Mouse (Mus musculus) bone marrow, adult 2 months (tissue): ENCODE results near the gene Cep89. TPM values are rescaled to one million over a fixed set of nuclear protein-coding genes. Genes with fewer than 3 reads are reported as not detected.

Source experiments
- H3K27ac ChIP-seq: fragments of 200-500 bp; 2 replicates; pipeline ENCODE4 v1.5.1; 2012; ENCODE audit warnings: low read depth, mild to moderate bottlenecking, control low read depth, inconsistent platforms, low read length; ENCODE audit not compliant: control insufficient read depth, poor library complexity, insufficient read depth
- H3K4me1 ChIP-seq: fragments of 200-500 bp; 2 replicates; pipeline ENCODE4 v1.6.1; 2011; ENCODE audit warnings: low read length; ENCODE audit not compliant: control insufficient read depth, insufficient read depth
- H3K4me3 ChIP-seq: fragments of 200-500 bp; replicated peaks from 2 replicates; pipeline ENCODE3; 2011; ENCODE audit warnings: mild to moderate bottlenecking, low read depth, low read length, control low read depth; ENCODE audit not compliant: control insufficient read depth
- CTCF ChIP-seq: fragments of 200-500 bp; IDR thresholded peaks from 2 replicates; pipeline ENCODE4 v1.5.1; 2011; ENCODE audit warnings: low read length, control low read depth; ENCODE audit not compliant: control insufficient read depth, insufficient read depth
- POLR2A ChIP-seq: fragments of 200-500 bp; IDR thresholded peaks from 2 replicates; pipeline ENCODE4 v1.6.1; 2011; ENCODE audit warnings: low read depth, mild to moderate bottlenecking, control low read depth, low read length, borderline replicate concordance; ENCODE audit not compliant: control insufficient read depth
- WGBS: fragments of 180-500 bp; shearing (Covaris S2); methylation state at CpG from one replicate; pipeline ENCODE4 v1.1.7; 2018; 5-methylcytosine and 5-hydroxymethylcytosine counted together
- polyA plus RNA-seq: library from polyadenylated mRNA; stranded (reverse); fragments of >200 nt; gene quantifications from 2 replicates; pipeline ENCODE4 v1.2.4, GENCODE M21; 2011; ENCODE audit warnings: low replicate concordance; ENCODE audit not compliant: missing spikeins, insufficient read depth, insufficient read length

The Cep89 gene
- polyA plus RNA-seq, 1 experiment, result 54.7 TPM

- TF ChIP-seq POLR2A (no peak), CTCF (no peak)
- 88% methylated on average over 12 of the region's 12 CpGs for WGBS
- Histone ChIP-seq H3K4me3 (no peak overlapping the region), H3K4me1 (no peaks in the 10 kb centered on the region), H3K27ac (no peak overlapping the region)
Observed at GRCm38 (mm10) chr7:35357621-35358020, 39.2 kb upstream of the Cep89 start.

GRCm38 (mm10) chr7:35362253-35362652, 34.6 kb upstream of the Cep89 start:
- Histone ChIP-seq H3K4me1 (no peaks in the 10 kb centered on the region), H3K4me3 (no peak overlapping the region), H3K27ac (no peak overlapping the region)
- no peak for TF ChIP-seq POLR2A
- no peak for TF ChIP-seq CTCF
- 73% methylated on average over 5 of the region's 5 CpGs for WGBS

GRCm38 (mm10) chr7:35362868-35363267, 34.0 kb upstream of the Cep89 start:
- H3K27ac ChIP-seq, result no peak overlapping the region; the same call in 1 of the 2 replicates
- WGBS, result 84% methylated on average over 5 of the region's 5 CpGs
- TF ChIP-seq POLR2A (no peak), CTCF (no peak)

GRCm38 (mm10) chr7:35365161-35365910, 31.5 kb upstream of the Cep89 start:
- Histone ChIP-seq H3K27ac (no peak overlapping the region), H3K4me1 (no peaks in the 10 kb centered on the region), H3K4me3 (no peak overlapping the region)
- no peak for TF ChIP-seq CTCF
- TF ChIP-seq POLR2A, result no peak
- 71% methylated on average over 12 of the region's 12 CpGs for WGBS

More at GRCm38 (mm10) chr7:35362868-35363267, 34.0 kb upstream of the Cep89 start:
- no peaks in the 10 kb centered on the region for H3K4me1 ChIP-seq
- H3K4me3 ChIP-seq, result no peak overlapping the region

- no peak overlapping the region for H3K27ac ChIP-seq
- no peak overlapping the region for H3K4me3 ChIP-seq
- H3K4me1 ChIP-seq, result no peaks in the 10 kb centered on the region
- TF ChIP-seq CTCF, result no peak
- WGBS, result 87% methylated on average over 14 of the region's 14 CpGs
Observed at GRCm38 (mm10) chr7:35371096-35371495, 25.7 kb upstream of the Cep89 start.

GRCm38 (mm10) chr7:35372483-35373017, 24.3 kb upstream of the Cep89 start:
- 79% methylated on average over 14 of the region's 14 CpGs for WGBS
- TF ChIP-seq CTCF (no peak), POLR2A (no peak)
- Histone ChIP-seq H3K4me3 (no peak overlapping the region), H3K4me1 (no peaks in the 10 kb centered on the region), H3K27ac (no peak overlapping the region)

- 73% methylated on average over 16 of the region's 16 CpGs for WGBS
- Histone ChIP-seq H3K27ac (no peak overlapping the region), H3K4me1 (no peaks in the 10 kb centered on the region), H3K4me3 (no peak overlapping the region)
- TF ChIP-seq CTCF, result no peak
- TF ChIP-seq POLR2A, result no peak
Observed at GRCm38 (mm10) chr7:35373146-35373989, 23.5 kb upstream of the Cep89 start.

- H3K4me3 ChIP-seq, result no peak overlapping the region
- no peaks in the 10 kb centered on the region for H3K4me1 ChIP-seq
- 80% methylated on average over 7 of the region's 7 CpGs for WGBS
- H3K27ac ChIP-seq, result no peak overlapping the region
- TF ChIP-seq POLR2A, result no peak
- no peak for TF ChIP-seq CTCF
Observed at GRCm38 (mm10) chr7:35374265-35374664, 22.6 kb upstream of the Cep89 start.
